Mouse (Mus musculus) C2C12 (cell line): ENCODE measurements at regions not wholly inside any gene's neighbourhood (a gene's known extent, or its start where the extent isn't known, plus 50 kb on each side); places are given as distances from the start of the nearest gene placed in this dataset.

Experiments used
- H3K27me3 ChIP-seq: one replicate; pipeline ENCODE4 v1.6.1; 2011; ENCODE audit not compliant: control insufficient read depth, insufficient read depth, insufficient read length
- H3K36me3 ChIP-seq: one replicate; pipeline ENCODE4 v1.6.1; 2011; ENCODE audit not compliant: control insufficient read depth, insufficient read depth
- H3K4me3 ChIP-seq: one replicate; pipeline ENCODE4 v1.5.1; 2011; ENCODE audit warnings: mild to moderate bottlenecking, control low read depth; ENCODE audit not compliant: poor library complexity, insufficient read depth, severe bottlenecking
- H3K79me2 ChIP-seq: one replicate; pipeline ENCODE4 v1.6.1; 2011; ENCODE audit not compliant: control insufficient read depth, insufficient read depth
- H3K79me3 ChIP-seq: one replicate; pipeline ENCODE4 v1.6.1; 2011; ENCODE audit warnings: low read depth, control low read depth
- H3ac ChIP-seq: one replicate; pipeline ENCODE3; 2011; ENCODE audit warnings: low read depth; ENCODE audit not compliant: control insufficient read depth, insufficient read length
- CEBPB ChIP-seq: IDR thresholded peaks from one replicate; pipeline ENCODE4 v1.6.1; 2011; ENCODE audit warnings: low read depth, mild to moderate bottlenecking, control low read depth, moderate library complexity
- CTCF ChIP-seq: IDR thresholded peaks from one replicate; pipeline ENCODE4 v1.5.1; 2011; ENCODE audit not compliant: control insufficient read depth, insufficient read depth, insufficient read length
- FOSL1 ChIP-seq: IDR thresholded peaks from one replicate; pipeline ENCODE4 v1.8.0; 2011; ENCODE audit warnings: mild to moderate bottlenecking, low read length; ENCODE audit not compliant: poor library complexity, insufficient read depth, severe bottlenecking
- MAX ChIP-seq: IDR thresholded peaks from one replicate; pipeline ENCODE4 v1.6.1; 2011; ENCODE audit warnings: mild to moderate bottlenecking, control low read depth
- MYOD1 ChIP-seq: IDR thresholded peaks from one replicate; pipeline ENCODE4 v1.6.1; 2011; ENCODE audit warnings: low read depth; ENCODE audit not compliant: control insufficient read depth, insufficient read length
- MYOG ChIP-seq: IDR thresholded peaks from one replicate; pipeline ENCODE4 v1.6.1; 2011; ENCODE audit not compliant: control insufficient read depth, insufficient read length; ENCODE audit errors: extremely low read depth
- USF1 ChIP-seq: IDR thresholded peaks from one replicate; pipeline ENCODE4 v1.6.1; 2011; ENCODE audit warnings: low read depth, mild to moderate bottlenecking, control low read depth, moderate library complexity

DNA sequence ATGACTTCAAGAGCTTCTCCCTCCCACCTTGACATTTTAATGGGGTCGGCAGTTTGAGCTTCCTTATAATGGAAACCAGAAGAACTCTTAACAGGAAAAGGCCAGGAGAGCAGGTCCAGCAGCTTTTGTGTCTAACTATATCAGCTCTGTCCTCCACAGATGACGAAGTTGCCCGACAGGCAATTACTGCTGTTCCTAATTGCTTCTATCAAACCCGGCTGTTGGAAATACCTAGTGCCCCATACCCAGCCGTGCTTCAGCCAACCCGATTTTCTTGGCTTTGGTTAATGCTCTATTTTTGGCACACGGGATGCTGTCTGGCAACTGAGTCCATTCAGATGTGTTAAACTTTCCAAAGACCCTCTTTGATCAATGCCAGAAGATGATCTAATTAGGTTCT, 125.8 kb upstream of the Spdl1 start:
- Histone ChIP-seq H3K79me3 (no peaks in the 10 kb centered on the region), H3K4me3 (no peak overlapping the region), H3K79me2 (no peaks in the 10 kb centered on the region), H3K36me3 (no peaks in the 10 kb centered on the region), H3K27me3 (no peaks in the 10 kb centered on the region), H3ac (no peak overlapping the region)
- TF ChIP-seq FOSL1 (no peak), MAX (no peak), CTCF (no peak), USF1 (no peak), CEBPB (no peak), MYOD1 (no peak), MYOG (no peak)

DNA sequence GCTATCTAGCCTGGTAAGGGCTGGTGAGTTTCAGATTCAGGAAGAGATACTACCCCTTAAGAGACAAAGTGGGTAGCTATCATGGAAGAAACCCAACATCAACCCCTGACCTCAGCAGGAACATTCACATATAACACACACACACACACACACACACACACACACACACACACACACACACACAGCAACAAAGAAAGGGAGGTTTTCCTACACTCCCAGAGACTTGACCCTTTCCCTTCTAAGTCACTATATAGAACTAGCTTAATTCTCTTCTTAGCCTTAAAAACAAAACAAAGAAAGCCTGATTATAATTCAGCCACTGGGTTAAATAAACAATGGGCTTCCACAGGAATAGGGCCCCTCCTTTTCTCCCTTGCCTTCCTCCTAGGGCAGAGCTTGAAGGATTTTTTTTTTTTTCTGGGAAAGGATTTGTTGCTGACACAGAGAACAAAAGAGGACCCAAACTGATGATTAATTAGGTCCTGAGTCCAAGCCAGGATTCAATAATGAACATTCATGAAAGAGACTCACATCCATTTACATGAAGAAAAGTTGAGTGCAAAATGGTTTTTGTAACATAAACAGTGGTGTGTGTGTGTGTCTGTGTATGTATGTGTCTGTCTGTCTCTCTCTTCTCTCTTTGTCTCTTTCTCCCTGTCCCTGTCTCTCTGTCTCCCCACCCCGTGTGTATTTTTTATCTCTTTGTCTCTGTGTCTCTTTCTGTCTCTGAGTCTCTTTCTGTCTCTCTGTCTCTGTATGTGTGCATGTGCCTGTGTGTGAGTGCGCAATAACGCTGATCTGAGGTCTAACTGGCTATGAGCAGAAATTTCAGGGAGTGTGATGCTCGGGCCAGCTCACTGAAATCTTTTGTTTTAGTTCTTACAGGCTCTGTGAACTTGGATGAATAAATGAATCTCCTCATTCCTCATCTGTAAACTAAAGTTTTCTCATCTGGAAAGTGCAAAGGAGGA, 108.3 kb upstream of the Spdl1 start:
- Histone ChIP-seq H3K27me3 (no peaks in the 10 kb centered on the region), H3ac (no peak overlapping the region), H3K36me3 (no peaks in the 10 kb centered on the region), H3K4me3 (no peak overlapping the region), H3K79me3 (no peaks in the 10 kb centered on the region), H3K79me2 (no peaks in the 10 kb centered on the region)
- TF ChIP-seq FOSL1 (no peak), MYOG (no peak), MAX (no peak)

DNA sequence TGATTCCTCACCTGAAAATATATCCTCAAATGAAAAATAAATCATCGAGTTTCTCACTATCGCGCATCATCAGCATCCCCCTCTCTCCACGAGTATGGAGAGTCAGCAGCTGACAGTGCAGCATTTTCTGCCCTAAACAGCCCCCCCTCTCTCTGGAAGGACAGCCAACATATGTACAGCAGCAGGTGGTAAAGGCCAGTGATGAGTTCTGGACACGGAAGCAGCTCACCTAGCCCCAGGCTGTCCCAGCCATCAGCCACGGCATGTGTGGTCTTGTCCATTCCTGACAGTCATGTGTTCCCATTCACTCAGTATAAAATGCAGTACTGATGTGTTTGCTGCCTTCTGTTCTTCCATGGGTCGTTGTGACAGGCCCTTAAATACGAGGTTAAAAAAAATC, 106.7 kb upstream of the Spdl1 start:
- H3K79me2 ChIP-seq, result no peaks in the 10 kb centered on the region
- TF ChIP-seq MAX, result no peak
- no peak for TF ChIP-seq CEBPB
- no peak for TF ChIP-seq USF1
- TF ChIP-seq MYOD1, result no peak
- no peak for TF ChIP-seq MYOG
- TF ChIP-seq CTCF, result no peak
- TF ChIP-seq FOSL1, result no peak
- H3K36me3 ChIP-seq, result no peaks in the 10 kb centered on the region
- no peak overlapping the region for H3ac ChIP-seq
- no peaks in the 10 kb centered on the region for H3K27me3 ChIP-seq
- H3K79me3 ChIP-seq, result no peaks in the 10 kb centered on the region
- no peak overlapping the region for H3K4me3 ChIP-seq

DNA sequence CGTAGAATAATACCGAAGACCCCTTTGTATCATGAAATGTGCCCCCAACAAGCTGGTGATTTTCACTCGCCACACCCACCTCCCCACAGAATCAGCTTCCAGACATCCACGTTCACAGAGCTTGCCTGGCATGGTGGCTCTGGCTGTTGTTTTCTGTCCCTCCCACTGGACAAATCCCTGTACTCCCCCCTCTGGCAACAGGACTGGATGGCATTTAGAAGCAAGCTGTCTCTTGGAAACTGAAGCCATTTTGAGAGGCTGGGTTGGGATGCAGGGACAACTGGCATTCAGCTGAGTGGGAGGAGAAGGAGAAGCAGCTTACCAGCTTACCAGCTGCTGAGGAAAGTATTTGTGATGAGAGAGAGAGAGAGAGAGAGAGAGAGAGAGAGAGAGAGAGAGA, 105.6 kb upstream of the Spdl1 start:
- no peak overlapping the region for H3K4me3 ChIP-seq
- no peak for TF ChIP-seq CTCF
- TF ChIP-seq CEBPB, result no peak
- TF ChIP-seq USF1, result no peak
- no peak for TF ChIP-seq MYOG
- TF ChIP-seq MAX, result no peak
- no peak for TF ChIP-seq FOSL1
- no peak for TF ChIP-seq MYOD1
- H3K79me2 ChIP-seq, result no peaks in the 10 kb centered on the region
- no peaks in the 10 kb centered on the region for H3K79me3 ChIP-seq
- H3K36me3 ChIP-seq, result no peaks in the 10 kb centered on the region
- no peak overlapping the region for H3ac ChIP-seq
- no peaks in the 10 kb centered on the region for H3K27me3 ChIP-seq

DNA sequence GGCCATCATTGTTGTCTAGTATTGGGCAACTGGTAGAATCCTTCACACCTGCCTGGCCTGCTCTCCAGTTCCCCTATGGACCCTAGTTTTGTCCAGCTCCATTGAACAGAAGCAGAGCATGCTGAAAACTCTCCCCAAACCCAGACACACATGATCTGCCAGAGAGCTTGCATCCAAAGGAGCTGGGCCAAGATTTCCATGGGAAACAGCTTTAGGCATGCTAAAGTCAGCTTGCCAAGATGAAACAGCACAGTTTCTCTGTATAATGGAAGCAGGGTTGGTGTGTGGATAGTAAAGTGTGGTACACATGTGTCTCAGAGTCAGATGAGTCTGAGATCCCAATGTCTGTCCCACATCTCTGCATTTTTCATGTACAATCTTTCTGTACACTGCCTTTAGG, 98.8 kb upstream of the Spdl1 start:
- no peaks in the 10 kb centered on the region for H3K27me3 ChIP-seq
- no peaks in the 10 kb centered on the region for H3K79me3 ChIP-seq
- no peak overlapping the region for H3K4me3 ChIP-seq
- H3ac ChIP-seq, result no peak overlapping the region
- TF ChIP-seq MAX, result no peak
- TF ChIP-seq FOSL1, result no peak
- no peak for TF ChIP-seq MYOG
- no peak for TF ChIP-seq CTCF
- no peak for TF ChIP-seq MYOD1
- no peak for TF ChIP-seq USF1
- no peak for TF ChIP-seq CEBPB
- no peaks in the 10 kb centered on the region for H3K79me2 ChIP-seq
- H3K36me3 ChIP-seq, result no peaks in the 10 kb centered on the region

DNA sequence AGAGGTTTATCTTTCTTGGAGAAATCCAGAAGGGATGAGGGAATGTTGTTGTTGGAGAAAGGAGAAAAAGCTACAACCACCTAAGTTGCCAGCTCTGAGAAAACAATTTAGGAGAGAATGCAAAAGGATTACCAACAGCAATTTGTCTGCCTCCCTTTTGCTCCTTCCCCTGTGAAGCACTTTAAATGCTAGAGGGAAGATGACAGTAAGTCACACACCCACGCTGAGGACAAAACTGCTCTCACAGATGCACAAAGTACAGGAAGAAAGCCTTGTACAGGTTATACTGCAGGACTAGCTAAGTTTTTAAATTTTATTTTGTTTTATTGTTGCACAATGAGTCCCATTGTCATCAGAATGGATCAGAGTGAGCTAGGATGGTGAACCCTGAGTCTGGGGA, 83.7 kb upstream of the Spdl1 start:
- Histone ChIP-seq H3ac (no peak overlapping the region), H3K79me2 (no peaks in the 10 kb centered on the region), H3K4me3 (no peak overlapping the region), H3K79me3 (no peaks in the 10 kb centered on the region), H3K36me3 (no peaks in the 10 kb centered on the region), H3K27me3 (no peaks in the 10 kb centered on the region)
- TF ChIP-seq MAX (no peak), MYOD1 (no peak), CTCF (no peak), CEBPB (no peak), USF1 (no peak), FOSL1 (no peak), MYOG (no peak)
